Mouse (Mus musculus) thymus, postnatal 10 days (tissue): ENCODE results near the gene Slc2a1.

ENCODE experiments used
- DNase-seq, 2 experiments: peaks; one replicate each; pipeline ENCODE4 v3.0.0; 2021; ENCODE audit warnings: low spot score in 2 of 2

Gene Slc2a1

GRCm38 (mm10) chr4:119131189-119131910 is 22.8 kb downstream of the Slc2a1 start:
- DNase-seq, result no peak

- no peak for DNase-seq
Observed at GRCm38 (mm10) chr4:119133306-119133705, 24.8 kb downstream of the Slc2a1 start.

- DNase-seq, result no peak
Observed at GRCm38 (mm10) chr4:119133860-119134259, 25.3 kb downstream of the Slc2a1 start.

- no peak for DNase-seq
Observed at GRCm38 (mm10) chr4:119137313-119137712, 28.8 kb downstream of the Slc2a1 start.

GRCm38 (mm10) chr4:119138171-119138570 is 29.7 kb downstream of the Slc2a1 start:
- DNase-seq, result no peak

GRCm38 (mm10) chr4:119138776-119139175 is 30.3 kb downstream of the Slc2a1 start:
- no peak for DNase-seq

GRCm38 (mm10) chr4:119140126-119140525 is 31.6 kb downstream of the Slc2a1 start:
- DNase-seq, result peak in 1 of 2 experiments; percentile 50

- no peak for DNase-seq
Observed at GRCm38 (mm10) chr4:119141191-119141590, 32.7 kb downstream of the Slc2a1 start.

GRCm38 (mm10) chr4:119142230-119142871 is 33.8 kb downstream of the Slc2a1 start:
- peak; percentile 33 to 64 for DNase-seq

- no peak for DNase-seq
Observed at GRCm38 (mm10) chr4:119146816-119147215, 38.3 kb downstream of the Slc2a1 start.

- DNase-seq, result no peak
Observed at GRCm38 (mm10) chr4:119147347-119147746, 38.8 kb downstream of the Slc2a1 start.

- DNase-seq, result no peak
Observed at GRCm38 (mm10) chr4:119148741-119149140, 40.2 kb downstream of the Slc2a1 start.

GRCm38 (mm10) chr4:119157186-119157585 is 48.7 kb downstream of the Slc2a1 start:
- peak; percentile 31 to 72 for DNase-seq

GRCm38 (mm10) chr4:119157891-119158290 is 49.4 kb downstream of the Slc2a1 start:
- DNase-seq, result no peak

GRCm38 (mm10) chr4:119161358-119161757 is 52.8 kb downstream of the Slc2a1 start:
- DNase-seq, result no peak

GRCm38 (mm10) chr4:119162990-119163389 is 54.5 kb downstream of the Slc2a1 start:
- no peak for DNase-seq

GRCm38 (mm10) chr4:119165916-119166315 is 57.4 kb downstream of the Slc2a1 start:
- DNase-seq, result no peak

GRCm38 (mm10) chr4:119167068-119167467 is 58.6 kb downstream of the Slc2a1 start:
- no peak for DNase-seq

GRCm38 (mm10) chr4:119167663-119168062 is 59.2 kb downstream of the Slc2a1 start:
- peak; percentile 63 to 82 for DNase-seq

GRCm38 (mm10) chr4:119172919-119173650 is 64.6 kb downstream of the Slc2a1 start:
- peak in 1 of 2 experiments; percentile 18 for DNase-seq

- peak; percentile 92 to 94 for DNase-seq
Observed at GRCm38 (mm10) chr4:119173851-119174453, 65.4 kb downstream of the Slc2a1 start, which contains the start of gene Zfp691. Gene Zfp691, minus strand, starts transcription at chr4:119174195.

- DNase-seq, result no peak
Observed at GRCm38 (mm10) chr4:119177702-119178101, 69.2 kb downstream of the Slc2a1 start.
